Mouse (Mus musculus) cerebellum, adult 2 months (tissue): ENCODE data around the gene Adamtsl2.

Source experiments
- CTCF ChIP-seq: fragments of 200-500 bp; IDR thresholded peaks from 2 replicates; pipeline ENCODE4 v1.5.1; 2011; ENCODE audit warnings: low read depth, mild to moderate bottlenecking, control low read depth, low read length, moderate library complexity, borderline replicate concordance; ENCODE audit not compliant: insufficient read depth
- POLR2A ChIP-seq: fragments of 200-500 bp; IDR thresholded peaks from 2 replicates; pipeline ENCODE4 v1.6.1; 2011; ENCODE audit warnings: low read length, control low read depth, borderline replicate concordance; ENCODE audit not compliant: insufficient read depth

GRCm38 (mm10) chr2:27126496-27126895, 47.3 kb downstream of the Adamtsl2 start:
- TF ChIP-seq CTCF: no peak
- TF ChIP-seq POLR2A: no peak
